11 mouse cellular contexts compared by ENCODE assay signal in genomic region chr11:71767726-71768125, GRCm38 (mm10). TPM values are rescaled to one million over a fixed set of nuclear protein-coding genes. Genes with fewer than 3 reads are reported as not detected.
"Had no signal": no experiment of that assay in that cellular context is flagged by ENCODE, and none has a peak within 500 bp of the region (broad histone marks: within the 10 kb centered on the region; RNA-seq: fewer than 3 reads in every experiment).

No protein-coding gene starts in this region.

- DNase-seq: kidney, adult 8-10 months; kidney, postnatal 10 days; kidney, postnatal 36 days; layer of hippocampus, adult 9-11 months; liver, postnatal 0 days; lung, embryonic 14.5 days; right cerebral cortex, adult 18-20 months; right cerebral cortex, postnatal 14 days; right cerebral cortex, postnatal 4 days; thymus, postnatal 25 days had no signal

RNA-seq across cellular contexts. Expression of gene Wscd1, which starts 18.0 kb away (rescaled TPM):
- total RNA-seq: megakaryocyte, adult 5-6 weeks had no signal
